In genomic region chr1:170109776-170110515, GRCm38 (mm10) we compare ENCODE assay signal across 8 mouse cellular contexts. TPM values are rescaled to one million over a fixed set of nuclear protein-coding genes. Genes with fewer than 3 reads are reported as not detected.
DNase-seq lines count a peak whose midpoint lies in the region; ATAC-seq and TF ChIP-seq lines count a peak whose summit lies in the region.

No protein-coding gene starts in this region.

- no peaks in the 10 kb centered on the region for H3K27me3 ChIP-seq in embryonic facial prominence, embryonic 10.5 days (replicated peaks; ENCODE audit: low read depth, poor library complexity, severe bottlenecking)
- H3K27me3 ChIP-seq in stomach, embryonic 15.5 days (replicated peaks), result no peaks in the 10 kb centered on the region

- intact Hi-C loops in left cerebral cortex, adult 2 months (cut with DNase I), result no loop called here

- no peak for TF ChIP-seq CTCF in left cerebral cortex, adult 2 months (IDR thresholded peaks at IDR 0.05)

- no peaks in the 10 kb centered on the region for H3K9me3 ChIP-seq in embryonic facial prominence, embryonic 10.5 days
- H3K9me3 ChIP-seq in stomach, embryonic 15.5 days, result no peaks in the 10 kb centered on the region

- H3K36me3 ChIP-seq in embryonic facial prominence, embryonic 10.5 days (replicated peaks), result peaks cover 5% of the 10 kb centered on the region; the same call in 1 of the 2 replicates
- no peaks in the 10 kb centered on the region for H3K36me3 ChIP-seq in stomach, embryonic 15.5 days

- 58% methylated on average over 19 of the region's 19 CpGs for WGBS in embryonic facial prominence, embryonic 10.5 days
- WGBS in stomach, embryonic 15.5 days, result 53% methylated on average over 19 of the region's 19 CpGs

- peak overlapping the region; percentile 48 for H3K4me2 ChIP-seq in stomach, embryonic 15.5 days

- peak; percentile 65; the same call in 1 of the 2 replicates for ATAC-seq in stomach, embryonic 15.5 days (ENCODE audit: insufficient read depth, low FRiP score, low read depth)

- H3K27ac ChIP-seq in left cerebral cortex, adult 2 months, result peak overlapping the region; percentile 15
- peak overlapping the region; percentile 92 for H3K27ac ChIP-seq in embryonic facial prominence, embryonic 10.5 days (replicated peaks)
- H3K27ac ChIP-seq in stomach, embryonic 15.5 days, result peak overlapping the region; percentile 93

- DNase-seq in left cerebral cortex, adult 2 months (ENCODE audit: extremely low spot score in 1 of 2, low spot score in 2 of 2), result no peak
- DNase-seq in left cerebral cortex, adult 18-20 months (ENCODE audit: low spot score in 2 of 2), result no peak
- DNase-seq in embryonic facial prominence, embryonic 10.5 days (ENCODE audit: low spot score), result peak; percentile 55
- peak; percentile 12 for DNase-seq in heart, adult 8-10 months (ENCODE audit: low spot score)
- DNase-seq in kidney, postnatal 14 days, result peak; percentile 12
- DNase-seq in frontal cortex, postnatal 36 days (ENCODE audit: low spot score in 2 of 2), result no peak
- DNase-seq in spleen, adult 18-20 months, result no peak

- H3K4me1 ChIP-seq in embryonic facial prominence, embryonic 10.5 days, result peaks cover 30% of the 10 kb centered on the region
- no peaks in the 10 kb centered on the region for H3K4me1 ChIP-seq in stomach, embryonic 15.5 days

- peak overlapping the region; percentile 2 for H3K4me3 ChIP-seq in left cerebral cortex, adult 2 months
- peak overlapping the region; percentile 64 for H3K4me3 ChIP-seq in embryonic facial prominence, embryonic 10.5 days
- peak overlapping the region; percentile 35 for H3K4me3 ChIP-seq in stomach, embryonic 15.5 days (replicated peaks)

- no peak overlapping the region for H3K9ac ChIP-seq in stomach, embryonic 15.5 days

RNA-seq across cellular contexts. Expression of gene Ddr2, which starts 0.6 kb away (rescaled TPM):
- 1 to 10 TPM; 5.7 to 7.2 TPM for total RNA-seq in left cerebral cortex, adult 2 months (2021)
- total RNA-seq in left cerebral cortex, adult 18-20 months (2021), result 1 to 10 TPM; 7.0 to 7.2 TPM
- polyA plus RNA-seq in embryonic facial prominence, embryonic 10.5 days (2016; fragmentation: Nextera tagmentation; extraction: Ambion mirVana), result 62.9 and 69.6 TPM in 2 replicates
- total RNA-seq in heart, adult 8-10 months (2022), result 10 to 100 TPM; 18.9 to 24.8 (median 23.2) TPM
- 47.4 and 48.6 TPM in 2 replicates for polyA plus RNA-seq in stomach, embryonic 15.5 days (2015; fragmentation: Nextera tagmentation; extraction: Ambion mirVana)

Comparison
In these comparisons a context has a peak if more than half of its experiments do, and no peak if none do; other contexts are left out.
1. DNase-seq: peak in embryonic facial prominence, embryonic 10.5 days (single experiment), heart, adult 8-10 months (single experiment) and kidney, postnatal 14 days (single experiment); none in left cerebral cortex, adult 2 months (0 of 2), left cerebral cortex, adult 18-20 months (0 of 2), frontal cortex, postnatal 36 days (0 of 2) and spleen, adult 18-20 months (0 of 2).
2. H3K27ac ChIP-seq: peak in every context shown above with its lines; median percentile 93 in stomach, embryonic 15.5 days; 92 in embryonic facial prominence, embryonic 10.5 days; 15 in left cerebral cortex, adult 2 months.
3. H3K4me3 ChIP-seq: peak in every context shown above with its lines; median percentile 64 in embryonic facial prominence, embryonic 10.5 days; 35 in stomach, embryonic 15.5 days; 2 in left cerebral cortex, adult 2 months.